Mouse (Mus musculus) heart, adult 2 months (tissue): ENCODE results near the gene Pdzd2.

Source experiments
- CTCF ChIP-seq: fragments of 200-600 bp; IDR thresholded peaks from 2 replicates; pipeline ENCODE4 v1.8.1; 2022; ENCODE audit warnings: antibody characterized with exemption, mild to moderate bottlenecking, moderate library complexity
- EP300 ChIP-seq: fragments of 200-500 bp; IDR thresholded peaks from 2 replicates; pipeline ENCODE4 v1.6.1; 2011; ENCODE audit warnings: low read depth, low read length, control low read depth; ENCODE audit not compliant: insufficient read depth
- POLR2A ChIP-seq: fragments of 200-500 bp; IDR thresholded peaks from 2 replicates; pipeline ENCODE4 v1.6.1; 2011; ENCODE audit warnings: mild to moderate bottlenecking, low read depth, low read length, control low read depth; ENCODE audit not compliant: insufficient read depth

DNA sequence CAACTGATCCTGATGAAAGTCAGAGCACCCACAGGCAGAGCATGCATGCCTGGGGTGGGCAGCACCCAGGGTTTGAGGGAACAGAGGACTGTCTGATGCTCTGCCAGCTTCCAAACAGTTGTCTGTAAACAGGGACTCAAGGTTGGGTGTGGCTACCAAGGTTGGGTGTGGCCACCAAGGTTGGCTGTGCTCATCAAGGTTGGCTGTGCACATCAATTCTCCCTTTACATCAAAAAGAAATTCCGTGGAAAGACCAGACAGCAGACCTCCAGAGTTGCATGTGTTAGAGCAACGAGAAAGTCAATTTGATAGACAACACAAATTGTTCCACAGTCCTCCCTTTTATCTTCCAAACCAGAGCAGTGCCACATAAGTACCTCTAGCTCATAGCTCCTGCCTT lies 26.5 kb downstream of the Pdzd2 start:
- no peak for TF ChIP-seq CTCF
- TF ChIP-seq EP300: no peak
- TF ChIP-seq POLR2A: no peak
